Mouse (Mus musculus) 3T3-L1 (cell line): ENCODE measurements at regions not wholly inside any gene's neighbourhood (a gene's known extent, or its start where the extent isn't known, plus 50 kb on each side); places are given as distances from the start of the nearest gene placed in this dataset.

Source experiments
- DNase-seq: peaks from one replicate; pipeline ENCODE4 v3.0.0-alpha.2; 2015; ENCODE audit warnings: low read depth, low spot score

DNA sequence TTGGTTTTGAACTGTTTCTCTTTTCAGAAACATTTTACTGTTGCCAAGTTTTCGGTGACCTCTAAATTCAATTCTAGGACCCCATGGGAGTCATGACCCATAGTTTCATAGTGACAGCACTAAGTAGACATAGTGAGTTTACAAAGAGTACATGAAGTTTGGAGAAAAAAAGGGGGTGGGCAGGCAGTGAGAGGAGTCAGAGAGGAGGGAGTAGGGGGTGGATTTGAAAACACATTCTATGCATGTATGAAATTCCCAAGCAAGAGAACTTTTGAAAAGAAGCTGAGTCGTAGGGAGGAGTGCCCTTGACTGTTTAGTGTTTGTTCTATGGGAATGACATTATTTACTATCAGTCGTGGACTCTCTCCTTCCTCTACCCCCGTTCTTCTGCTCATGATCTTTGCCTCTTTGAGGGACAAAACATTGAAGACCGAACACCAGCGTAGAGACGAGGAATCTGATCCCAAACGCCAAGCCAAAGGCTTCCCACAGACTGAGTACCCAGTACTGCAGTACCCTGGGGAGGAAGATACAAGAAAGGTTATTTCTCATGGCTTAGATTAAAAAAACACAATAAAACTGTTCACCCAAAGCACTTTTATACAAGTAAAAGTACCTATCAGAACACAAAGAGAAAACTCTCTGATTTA is 229.1 kb upstream of the Map3k1 start:
- DNase-seq, result no peak

GRCm38 (mm10) chr13:112038556-112039304 is 229.9 kb upstream of the Map3k1 start:
- DNase-seq, result no peak

GRCm38 (mm10) chr13:112039422-112040145 is 230.8 kb upstream of the Map3k1 start:
- DNase-seq, result no peak

DNA sequence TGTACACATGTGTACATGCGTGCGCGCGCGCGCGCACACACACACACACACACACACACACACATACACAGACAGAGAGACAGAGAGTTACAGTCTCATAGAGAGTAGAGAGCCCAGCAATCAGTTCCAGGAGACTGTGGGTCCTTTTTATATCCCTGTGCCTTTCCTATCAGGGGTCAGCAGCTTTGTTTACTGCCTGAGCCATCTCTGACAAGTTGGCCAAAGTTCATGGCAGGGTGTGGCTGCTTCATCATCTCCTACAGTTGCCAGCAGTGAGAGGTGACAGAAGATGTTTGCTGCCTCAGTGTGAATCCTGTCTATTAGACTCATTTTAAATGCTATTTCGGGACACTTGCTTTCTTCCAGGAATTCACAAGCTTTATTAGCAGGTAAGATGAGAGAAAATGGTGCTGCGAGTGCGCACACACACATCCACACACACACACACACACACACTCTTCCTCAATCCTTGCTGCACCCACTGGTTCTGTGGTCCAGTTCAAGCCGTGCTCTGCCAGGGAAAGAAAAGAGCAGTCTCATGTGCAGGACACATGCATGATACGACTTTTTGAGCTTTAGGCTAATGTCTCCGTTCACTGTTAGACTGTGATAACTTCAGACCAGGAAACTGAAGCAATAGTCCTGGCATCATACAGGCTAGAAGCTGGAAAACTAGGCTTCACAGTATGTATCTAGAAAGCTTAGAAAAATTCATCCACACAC is 234.9 kb upstream of the Map3k1 start:
- peak; percentile 25 for DNase-seq

DNA sequence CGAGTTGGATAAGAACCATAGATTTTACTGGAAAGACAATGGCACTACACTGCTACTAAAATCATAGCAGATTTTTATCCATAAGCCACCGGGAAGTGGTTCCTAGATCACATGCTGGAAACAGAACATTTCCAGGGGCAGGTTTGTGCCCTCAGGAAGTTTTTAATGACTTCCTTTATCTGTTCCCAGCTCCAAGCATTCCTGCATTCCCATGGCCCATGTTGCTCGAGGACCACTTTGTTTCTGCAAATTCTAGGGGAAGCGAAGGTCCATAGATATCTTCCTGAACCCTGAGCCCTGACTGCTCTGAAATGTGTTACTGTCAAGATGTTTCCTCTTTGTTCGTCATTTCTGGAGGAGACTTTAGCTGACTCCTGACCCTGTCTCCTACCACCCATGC is 235.6 kb upstream of the Map3k1 start:
- DNase-seq, result no peak

GRCm38 (mm10) chr13:112046247-112047211 is 237.7 kb upstream of the Map3k1 start:
- no peak for DNase-seq

- no peak for DNase-seq
Measured at GRCm38 (mm10) chr13:112047408-112047807, 238.6 kb upstream of the Map3k1 start.

DNA sequence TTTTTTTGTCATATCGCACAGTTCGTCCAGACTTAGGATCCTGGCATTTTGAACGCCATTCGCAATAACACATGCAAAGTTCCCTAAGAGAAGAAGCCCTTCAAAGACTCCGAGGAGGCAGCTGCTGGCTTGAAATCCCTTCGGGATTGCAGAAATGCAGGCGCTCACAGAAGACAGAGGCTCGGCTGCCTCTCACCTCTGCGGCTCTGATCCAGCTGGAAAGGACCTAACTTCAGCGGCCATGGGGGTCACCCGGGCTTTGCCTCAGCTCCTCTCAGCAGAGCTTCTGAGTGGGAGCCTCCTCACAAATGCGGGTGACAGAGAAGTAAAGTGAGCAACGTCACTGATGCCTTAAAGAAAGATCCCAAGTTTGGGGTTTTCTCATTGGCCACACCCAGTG is 239.1 kb upstream of the Map3k1 start:
- DNase-seq, result no peak

DNA sequence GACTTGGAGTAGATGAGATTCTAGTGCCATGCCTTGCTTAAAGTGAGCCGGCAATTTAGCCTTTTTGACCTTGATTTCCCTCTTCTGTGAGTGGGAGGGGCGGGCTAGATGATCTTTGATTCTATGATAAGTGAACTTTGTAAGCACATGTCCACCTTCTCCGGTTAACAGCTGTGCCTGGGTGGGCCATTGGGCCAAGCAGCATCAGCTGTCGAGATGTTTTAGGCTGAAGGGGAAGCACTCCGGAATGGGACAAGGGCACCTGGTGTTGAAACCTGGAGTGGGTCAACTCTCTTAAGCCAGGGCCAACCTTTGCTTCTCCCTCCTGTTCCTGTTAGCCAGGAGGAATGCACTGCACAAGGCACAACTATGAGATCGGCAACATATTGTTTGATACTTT is 239.5 kb upstream of the Map3k1 start:
- no peak for DNase-seq

DNA sequence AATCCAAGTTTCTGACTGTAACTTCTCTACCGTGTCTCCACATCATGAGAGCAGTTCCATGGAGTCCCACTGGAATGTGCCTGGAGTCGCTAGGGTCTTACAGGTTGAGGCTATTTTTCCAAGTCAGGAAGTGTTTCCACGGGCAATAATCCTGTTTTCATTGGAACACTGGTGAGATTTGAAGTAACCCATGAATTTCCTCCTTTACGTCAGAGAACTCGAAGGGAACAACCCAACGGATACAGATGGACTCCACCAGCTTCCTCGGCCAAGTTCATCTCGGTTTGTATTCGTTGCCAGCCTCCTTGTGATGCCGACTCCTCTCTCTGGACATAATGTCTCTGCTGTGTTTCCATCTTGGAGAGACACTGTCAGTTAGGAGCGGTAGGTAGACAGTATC is 237.4 kb upstream of the Ankrd55 start:
- DNase-seq, result no peak

DNA sequence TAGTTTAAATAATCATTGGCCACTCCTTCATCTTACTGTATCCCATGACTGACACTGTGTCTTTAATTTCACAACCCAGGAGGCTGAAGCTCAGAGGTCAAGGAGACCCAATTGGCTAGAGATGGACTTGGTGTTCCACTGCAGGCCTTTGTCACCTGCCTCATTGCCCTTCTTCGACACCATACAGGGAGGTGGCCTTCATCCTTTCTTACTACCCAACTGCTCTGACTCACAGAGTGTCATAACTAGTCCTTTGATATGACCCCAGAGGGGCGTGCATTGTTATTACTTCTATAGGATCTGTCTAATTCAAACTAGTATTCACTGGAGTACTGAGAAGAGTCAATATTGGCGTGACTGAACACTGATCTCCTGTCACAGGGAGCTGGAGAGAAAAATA is 236.2 kb upstream of the Ankrd55 start:
- DNase-seq, result no peak

GRCm38 (mm10) chr13:112052456-112052855 is 235.8 kb upstream of the Ankrd55 start:
- no peak for DNase-seq

DNA sequence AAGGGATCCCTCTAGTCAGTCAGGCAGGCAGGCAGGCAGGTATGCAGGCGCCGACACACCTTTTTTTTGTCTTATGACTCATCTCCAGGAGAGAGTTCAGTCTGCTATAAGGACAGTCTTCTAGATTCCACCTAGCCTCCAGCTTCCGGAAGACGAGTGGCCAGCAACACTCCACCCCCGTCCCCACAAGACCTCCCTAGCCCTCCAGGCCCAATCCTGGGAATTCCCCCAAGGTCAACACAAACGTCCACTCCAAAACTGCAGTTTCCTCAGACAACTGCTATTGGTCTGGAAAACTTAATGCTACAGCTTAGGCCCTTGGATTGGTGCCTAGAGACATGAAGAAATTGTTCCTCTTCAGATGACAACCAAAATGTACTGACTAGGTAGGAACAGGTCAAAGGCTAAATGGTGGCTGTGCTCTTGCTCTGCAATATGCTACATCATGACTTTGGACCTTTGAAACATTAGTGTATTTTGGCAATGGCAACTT is 233.3 kb upstream of the Ankrd55 start:
- no peak for DNase-seq

- DNase-seq, result no peak
Measured at GRCm38 (mm10) chr13:112058218-112058617, 230.0 kb upstream of the Ankrd55 start.

- DNase-seq, result no peak
Measured at GRCm38 (mm10) chr13:112058771-112059170, 229.5 kb upstream of the Ankrd55 start.

DNA sequence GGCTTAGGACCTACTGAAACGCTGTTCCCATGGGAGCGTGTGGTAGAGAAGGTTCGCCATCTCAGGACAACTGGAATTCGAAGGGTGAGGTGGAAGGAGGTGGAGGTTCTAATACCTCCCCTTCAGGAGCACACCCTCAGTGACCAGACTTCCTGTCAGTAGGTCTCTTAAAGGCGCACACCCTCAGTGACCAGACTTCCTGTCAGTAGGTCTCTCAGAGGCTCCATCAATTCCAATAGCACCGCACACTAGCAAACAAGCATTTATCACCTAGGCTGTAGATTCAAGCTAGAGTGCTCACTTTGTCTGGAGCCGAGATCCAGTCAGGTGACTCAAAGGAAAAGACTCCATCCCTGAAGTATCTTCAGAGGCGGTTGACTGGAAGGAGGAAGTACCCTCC is 226.2 kb upstream of the Ankrd55 start:
- DNase-seq, result no peak

DNA sequence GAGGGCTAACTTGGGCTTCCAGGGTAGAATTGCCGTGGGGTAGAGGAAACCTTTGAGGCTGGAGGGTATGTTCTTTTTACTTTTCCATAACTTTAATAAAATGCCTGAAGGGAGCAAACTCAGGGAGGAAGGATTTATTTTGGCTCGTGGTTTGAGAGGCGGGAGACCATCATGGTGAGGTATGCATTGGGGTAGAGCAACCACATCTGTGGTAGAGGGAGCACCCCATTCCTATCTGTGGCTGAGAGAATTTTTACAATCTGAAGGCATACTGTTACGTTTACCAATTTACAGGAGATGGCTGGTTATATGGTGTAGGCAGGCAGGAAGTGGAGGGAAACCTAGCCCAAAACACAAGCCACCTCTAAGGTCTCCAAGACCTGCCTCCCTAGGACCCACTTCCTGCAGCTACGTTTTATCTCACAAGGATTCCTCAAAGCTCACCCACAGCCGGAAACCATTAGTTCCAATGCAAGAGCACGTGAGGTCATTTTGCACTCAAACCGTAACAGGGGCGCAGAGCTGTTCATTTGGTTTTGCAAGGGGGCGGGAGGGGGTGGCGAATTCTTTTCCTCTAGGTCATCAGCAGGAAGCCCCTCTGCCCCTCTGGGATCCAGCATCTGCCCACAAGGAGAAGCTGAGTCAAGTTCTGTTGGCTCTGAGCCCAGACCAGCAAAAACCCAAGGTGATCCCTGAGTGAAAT is 224.7 kb upstream of the Ankrd55 start:
- peak; percentile 81 for DNase-seq

GRCm38 (mm10) chr13:112064681-112065080 is 223.6 kb upstream of the Ankrd55 start:
- no peak for DNase-seq

DNA sequence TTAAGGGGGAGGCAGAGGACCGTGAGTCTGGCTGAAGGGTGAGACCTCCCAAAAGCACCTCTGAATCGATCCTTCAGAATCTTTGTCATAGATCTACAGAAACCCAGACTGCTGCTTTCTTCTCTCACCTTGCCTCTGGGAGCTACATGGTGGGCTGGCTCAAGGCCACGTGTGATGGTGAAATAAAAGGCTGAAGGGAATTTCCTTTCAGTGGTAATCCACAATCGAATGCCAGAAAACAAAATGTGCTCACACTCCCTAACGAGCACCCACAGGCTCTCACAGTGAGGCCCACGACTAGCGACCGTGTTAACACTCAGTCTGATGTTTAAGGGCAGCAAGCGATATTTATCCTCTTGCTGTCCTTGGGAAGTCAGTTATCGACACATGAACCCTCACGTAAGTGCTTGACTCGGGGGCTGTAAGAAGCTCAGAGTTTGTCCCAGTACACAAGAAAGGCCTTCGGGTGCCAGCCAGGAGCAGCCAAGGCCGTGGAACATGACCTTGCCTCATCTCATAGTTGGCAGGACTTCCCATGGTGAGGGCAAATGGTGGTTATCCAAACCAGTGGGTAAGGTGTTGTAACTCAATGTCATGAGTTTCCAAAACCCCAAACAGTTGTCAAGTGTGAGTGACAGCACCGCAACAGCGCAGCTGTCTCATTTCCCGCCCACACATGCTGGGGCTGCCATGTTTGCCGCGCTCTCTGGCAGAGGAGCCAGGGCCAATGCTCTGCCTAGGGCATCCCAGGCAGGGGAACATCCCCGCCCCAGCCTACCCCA is 221.0 kb upstream of the Ankrd55 start:
- DNase-seq, result peak; percentile 20
